Mouse (Mus musculus): Measurements from ENCODE around the gene Ppard.

Ppard gene

DNA sequence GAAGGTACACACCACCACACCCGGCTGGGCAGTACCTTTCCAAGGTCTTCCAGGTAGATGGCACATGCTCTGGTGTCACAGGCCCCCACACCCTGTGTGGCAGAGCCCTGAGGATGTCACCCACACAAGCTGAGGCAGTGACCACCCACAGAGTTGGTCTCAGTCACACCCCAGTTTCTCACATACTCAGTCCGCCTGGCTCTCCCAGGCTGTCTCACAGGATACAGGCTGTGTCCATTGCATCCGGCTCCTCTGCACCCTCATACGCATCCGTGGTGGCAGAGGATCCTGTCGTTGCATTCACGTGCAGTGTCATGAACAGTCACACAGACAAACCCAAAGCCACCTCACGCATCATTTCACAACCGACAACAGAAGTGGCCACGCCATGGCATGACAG lies 114.8 kb downstream of the Ppard start:
- no peak for DNase-seq

DNA sequence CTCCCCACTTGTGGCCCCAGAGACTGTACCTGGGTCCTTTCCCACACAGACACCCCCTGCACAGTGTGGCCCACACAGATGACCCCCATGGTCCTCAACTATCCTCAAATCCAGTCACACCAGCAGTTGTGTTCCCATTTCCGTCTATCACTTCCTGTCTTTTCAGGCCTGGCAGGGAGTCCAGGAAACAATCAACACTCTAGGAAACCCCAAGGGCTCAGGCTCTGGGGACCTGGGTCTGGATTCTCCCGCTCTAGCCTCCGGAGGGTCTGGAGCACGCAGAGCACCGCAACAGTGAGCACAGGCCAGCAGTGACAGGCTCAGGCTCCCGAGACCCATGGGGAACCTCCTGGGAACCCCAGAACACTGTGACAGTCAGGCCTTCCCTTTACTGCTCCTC lies 115.7 kb downstream of the Ppard start:
- DNase-seq = no peak

DNA sequence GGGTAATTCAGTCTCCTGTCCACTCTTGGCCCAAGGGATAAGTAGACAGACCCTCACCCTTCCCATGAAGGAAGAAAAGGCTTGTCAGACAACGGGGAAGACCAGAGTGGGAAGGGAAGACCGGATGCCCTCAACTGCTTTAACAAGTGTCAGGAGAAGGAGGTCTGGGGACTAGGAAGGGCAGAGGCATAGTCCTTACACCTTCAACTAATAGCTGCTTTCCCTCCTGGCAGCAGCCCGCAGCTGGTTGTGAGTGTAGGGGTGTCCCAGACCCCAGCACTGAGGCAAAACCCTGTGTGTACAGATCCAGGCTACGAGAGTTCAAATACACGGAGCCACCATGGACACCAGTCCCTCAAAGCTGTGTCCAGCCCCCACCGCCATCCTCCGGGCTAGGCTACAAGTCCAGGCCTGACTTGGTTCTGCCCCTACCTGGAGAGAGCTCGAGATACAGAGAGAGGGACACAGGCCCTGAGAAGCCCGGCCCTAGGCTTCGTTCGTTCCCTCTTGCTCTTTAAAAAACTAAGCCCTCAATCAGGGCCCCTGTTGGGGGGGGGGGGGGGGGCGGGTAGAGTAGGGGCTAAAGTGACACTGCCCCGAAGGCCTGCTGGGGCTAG lies 116.9 kb downstream of the Ppard start:
- peak; percentile 32 for DNase-seq

DNA sequence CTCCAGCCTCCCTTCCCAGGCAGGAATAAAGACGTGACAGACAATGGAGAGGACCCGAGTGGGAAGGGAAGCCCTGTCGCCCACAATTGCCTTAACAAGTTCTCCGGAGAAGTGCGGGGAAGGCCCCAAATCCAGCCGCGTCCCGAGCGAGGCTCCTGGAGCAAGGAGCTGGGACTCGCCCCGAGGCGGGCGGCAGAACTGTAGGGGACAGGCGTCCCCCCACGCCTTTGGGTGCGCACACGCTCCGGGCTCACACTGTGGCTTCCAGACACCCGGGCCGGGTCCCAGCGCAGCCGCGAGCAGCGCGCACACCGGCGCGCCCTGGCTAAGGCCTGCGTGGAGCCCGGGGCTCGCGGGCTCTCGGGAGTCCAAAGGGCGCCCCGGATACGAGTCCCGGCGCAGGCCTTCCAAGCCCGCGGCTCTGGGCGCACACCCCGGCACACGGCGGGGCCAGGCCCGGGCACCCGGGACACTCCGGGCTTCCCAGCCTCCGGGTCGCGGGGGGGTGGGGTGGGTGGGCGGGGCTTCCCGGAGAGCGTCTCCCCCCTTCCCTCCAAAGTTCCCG lies 117.5 kb downstream of the Ppard start:
- no peak for DNase-seq

DNA sequence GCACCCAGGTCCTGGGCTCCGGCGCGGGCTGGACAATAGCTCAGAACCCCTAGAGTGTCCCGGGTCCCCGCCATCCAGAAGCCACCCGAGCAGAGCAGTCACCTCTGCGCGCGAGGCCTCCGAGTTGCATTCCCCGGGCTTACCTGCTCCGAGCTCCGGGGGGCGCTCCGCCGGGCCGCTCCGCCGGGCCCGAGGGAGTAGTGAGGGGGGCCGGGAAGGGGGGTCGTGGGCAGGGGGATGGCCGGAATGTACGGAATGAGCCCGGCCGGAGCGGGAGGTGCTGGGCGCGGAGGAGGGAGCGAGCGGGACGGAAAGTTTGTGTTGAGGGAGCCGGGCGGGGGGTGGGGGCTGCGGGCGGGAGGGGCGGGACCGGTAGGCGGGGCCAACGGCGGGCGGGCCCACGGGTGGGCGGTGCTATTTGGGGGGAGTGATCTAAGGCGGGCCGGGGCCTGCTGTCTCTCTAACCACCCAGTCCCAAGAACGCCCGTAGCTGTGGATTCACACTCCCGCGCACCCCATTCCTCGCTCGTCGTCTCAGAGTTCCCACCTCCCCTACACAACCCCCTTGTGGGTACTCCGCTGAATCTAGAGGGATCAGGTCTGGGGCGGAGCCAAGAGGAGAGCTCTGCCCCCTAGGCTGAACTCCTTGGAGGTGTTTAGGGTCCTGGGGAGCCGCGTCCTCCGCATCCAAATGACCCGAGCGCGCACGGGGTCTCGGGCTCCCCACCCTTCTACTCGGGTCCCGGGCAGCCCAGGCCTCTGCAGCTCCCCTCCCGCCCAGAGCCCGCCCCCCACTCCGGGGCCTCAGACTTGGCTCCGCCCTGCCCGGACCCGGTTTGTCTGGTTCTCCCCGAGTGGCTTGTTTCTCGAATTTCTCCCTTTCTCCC lies 118.2 kb downstream of the Ppard start, which contains the start of gene Tead3:
Gene Tead3, minus strand, starts transcription at position 352 of the 887 bp plus-strand sequence.
- peak; percentile 85 for DNase-seq
